Mouse (Mus musculus): ENCODE measurements around the gene Apopt1.
"Not testable (repeated sequence)": the region's sequence is repeated elsewhere in the genome, so short reads cannot be mapped to it uniquely, and the experiment has no call there.

The Apopt1 gene

GRCm38 (mm10) chr12:111712476-111712875, 585 bp upstream of the Apopt1 start:
- DNase-seq = no peak

- DNase-seq = not testable (repeated sequence)
These were observed 819 bp downstream of the Apopt1 start for GRCm38 (mm10) chr12:111713880-111714279.

- DNase-seq = no peak
These were observed 3.4 kb downstream of the Apopt1 start for GRCm38 (mm10) chr12:111716505-111716904.

- DNase-seq = no peak
These were observed 5.6 kb downstream of the Apopt1 start for GRCm38 (mm10) chr12:111718656-111719055.

- no peak for DNase-seq
These were observed 7.2 kb downstream of the Apopt1 start for GRCm38 (mm10) chr12:111720222-111720621.

GRCm38 (mm10) chr12:111722654-111723053, 9.6 kb downstream of the Apopt1 start:
- peak; percentile 54 for DNase-seq

- DNase-seq = peak; percentile 45
These were observed 11.7 kb downstream of the Apopt1 start for GRCm38 (mm10) chr12:111724638-111725337.

GRCm38 (mm10) chr12:111725338-111726121, 12.5 kb downstream of the Apopt1 start:
- no peak for DNase-seq

GRCm38 (mm10) chr12:111726122-111726463, 13.0 kb downstream of the Apopt1 start:
- DNase-seq = no peak

- DNase-seq = no peak
These were observed 14.9 kb downstream of the Apopt1 start for GRCm38 (mm10) chr12:111727956-111728355.

- peak; percentile 95 for DNase-seq
These were observed 19.1 kb downstream of the Apopt1 start for GRCm38 (mm10) chr12:111731822-111732807.

GRCm38 (mm10) chr12:111732921-111733320, 19.9 kb downstream of the Apopt1 start:
- DNase-seq = no peak

GRCm38 (mm10) chr12:111734912-111735311, 21.9 kb downstream of the Apopt1 start:
- DNase-seq = no peak

GRCm38 (mm10) chr12:111736676-111737075, 23.6 kb downstream of the Apopt1 start:
- DNase-seq = not testable (repeated sequence)

GRCm38 (mm10) chr12:111737370-111737769, 24.3 kb downstream of the Apopt1 start:
- no peak for DNase-seq

- peak; percentile 81 for DNase-seq
These were observed 25.7 kb downstream of the Apopt1 start for GRCm38 (mm10) chr12:111738754-111739153.

- DNase-seq = no peak
These were observed 28.3 kb downstream of the Apopt1 start for GRCm38 (mm10) chr12:111741338-111741737.

GRCm38 (mm10) chr12:111743419-111743818, 30.4 kb downstream of the Apopt1 start:
- DNase-seq = no peak

GRCm38 (mm10) chr12:111743981-111744423, 30.9 kb downstream of the Apopt1 start:
- no peak for DNase-seq

- DNase-seq = no peak
These were observed 32.2 kb downstream of the Apopt1 start for GRCm38 (mm10) chr12:111745274-111745673.

- peak; percentile 74 for DNase-seq
These were observed 33.0 kb downstream of the Apopt1 start for GRCm38 (mm10) chr12:111746091-111746490.

- DNase-seq = no peak
These were observed 34.4 kb downstream of the Apopt1 start for GRCm38 (mm10) chr12:111747421-111747820.

- no peak for DNase-seq
These were observed 37.7 kb downstream of the Apopt1 start for GRCm38 (mm10) chr12:111750739-111751138.
